Mouse (Mus musculus): ENCODE measurements at regions not wholly inside any gene's neighbourhood (a gene's known extent, or its start where the extent isn't known, plus 50 kb on each side); places are given as distances from the start of the nearest gene placed in this dataset.

- DNase-seq: no peak
Observed at GRCm38 (mm10) chr11:71414403-71415140, 184.0 kb upstream of the Nlrp1b start.

DNA sequence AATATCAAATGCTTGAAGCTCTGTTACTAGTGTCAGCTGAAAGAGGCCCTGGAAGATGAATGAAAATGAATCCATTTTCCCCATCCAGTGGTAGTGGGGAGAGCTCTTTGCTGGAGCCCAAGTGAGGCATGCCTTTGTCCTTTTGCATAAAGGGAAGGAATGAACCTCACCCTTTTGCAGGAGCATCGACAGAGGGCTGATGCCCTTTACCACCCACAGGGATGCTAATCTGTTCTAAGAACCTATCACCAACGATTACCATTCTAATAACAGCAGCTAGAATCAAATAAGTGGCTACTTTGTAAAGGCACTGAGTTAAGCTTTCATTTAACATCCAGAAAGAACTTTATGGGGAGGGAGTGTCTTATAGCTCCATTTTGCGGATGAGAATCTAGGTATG is 184.9 kb upstream of the Nlrp1b start:
- no peak for DNase-seq

GRCm38 (mm10) chr11:71422291-71422840 is 191.8 kb upstream of the Nlrp1b start:
- DNase-seq: no peak

GRCm38 (mm10) chr11:71423242-71423641 is 192.7 kb upstream of the Nlrp1b start:
- no peak for DNase-seq

DNA sequence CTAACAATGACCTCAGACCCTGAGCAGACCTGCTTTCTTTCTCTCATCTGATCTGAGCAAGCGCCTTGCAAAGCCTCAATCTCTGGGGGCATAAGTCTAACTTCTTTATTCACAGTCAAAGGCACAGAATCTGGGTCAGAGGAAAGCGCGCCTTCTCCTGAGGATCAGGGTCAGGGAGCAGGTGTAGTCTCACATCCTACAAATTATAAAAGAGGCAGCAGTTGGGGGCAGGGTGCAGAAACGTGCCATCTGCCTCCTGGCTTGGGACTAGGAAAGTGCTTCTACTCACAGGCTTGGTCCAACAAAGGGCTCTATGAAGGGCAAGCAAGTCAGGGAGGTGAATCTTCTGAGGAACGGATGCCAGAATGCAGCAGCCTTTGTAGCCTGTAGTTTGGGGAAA is 194.3 kb upstream of the Nlrp1b start:
- DNase-seq: no peak

DNA sequence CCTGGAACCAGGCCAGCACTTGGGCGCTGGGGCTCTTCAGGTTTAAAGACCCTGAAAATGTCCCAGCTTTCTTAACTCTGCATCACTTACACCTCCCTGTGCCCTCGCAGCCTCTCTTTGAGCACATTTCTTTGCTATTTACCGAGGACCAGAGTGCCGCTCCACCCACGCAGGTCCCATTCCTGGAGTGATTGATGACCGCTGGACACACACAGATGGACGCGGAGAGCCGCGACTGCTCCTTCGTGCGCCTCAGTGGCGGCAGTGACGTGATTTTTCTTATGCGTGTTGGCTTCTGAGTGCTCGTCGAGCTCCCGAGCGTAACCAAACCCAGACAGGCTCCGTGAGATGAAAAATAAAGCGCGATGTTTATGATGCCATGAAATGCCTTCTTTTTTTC is 199.2 kb upstream of the Nlrp1b start:
- no peak for DNase-seq

- DNase-seq: no peak
Observed at GRCm38 (mm10) chr11:71434241-71434640, 203.7 kb upstream of the Nlrp1b start.

GRCm38 (mm10) chr11:71434886-71435285 is 204.4 kb upstream of the Nlrp1b start:
- DNase-seq: no peak

GRCm38 (mm10) chr11:71435745-71436144 is 205.2 kb upstream of the Nlrp1b start:
- peak; percentile 12 for DNase-seq

DNA sequence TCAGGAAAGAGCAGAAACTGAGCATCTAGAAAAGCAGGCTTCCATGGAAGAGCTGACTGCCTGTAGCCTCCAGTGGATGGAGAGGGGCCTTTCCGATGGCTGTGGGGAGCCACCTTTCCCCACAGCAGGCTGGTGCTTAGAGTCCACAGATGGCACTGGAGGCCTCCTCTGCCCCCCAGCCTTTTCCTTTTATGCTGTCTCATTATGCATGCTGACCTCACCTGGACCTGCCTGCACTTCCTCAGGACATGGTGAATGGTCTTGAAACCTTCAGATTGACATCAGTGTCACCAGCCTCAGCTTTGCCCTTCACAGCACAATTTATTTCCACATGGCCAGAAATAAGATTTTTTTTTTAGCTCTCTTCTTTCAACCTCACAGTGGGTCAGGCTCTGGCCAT is 205.8 kb upstream of the Nlrp1b start:
- no peak for DNase-seq

GRCm38 (mm10) chr11:71436801-71437200 is 206.3 kb upstream of the Nlrp1b start:
- DNase-seq: no peak

GRCm38 (mm10) chr11:71439871-71440270 is 209.3 kb upstream of the Nlrp1b start:
- peak; percentile 38 for DNase-seq

- DNase-seq: peak; percentile 13
Observed at GRCm38 (mm10) chr11:71440392-71440791, 209.9 kb upstream of the Nlrp1b start.

DNA sequence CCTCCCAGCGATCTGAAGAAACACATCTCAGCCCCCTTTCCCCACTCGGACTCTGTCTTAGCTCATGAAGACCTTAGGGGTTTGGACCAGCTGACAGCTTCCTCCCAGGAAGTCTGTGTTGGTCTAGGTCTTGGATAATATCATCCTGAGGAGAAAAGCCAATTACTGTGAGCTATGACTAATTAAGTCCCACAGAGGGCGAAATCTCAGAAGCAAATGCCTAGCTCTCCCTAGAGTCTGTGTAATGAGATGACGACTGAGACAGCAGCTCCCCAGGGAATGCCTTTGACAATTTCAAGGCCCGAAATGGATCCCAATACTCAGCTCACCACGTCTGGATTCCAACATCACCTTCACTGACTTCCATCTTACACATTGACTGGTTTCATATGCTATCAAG is 213.5 kb upstream of the Nlrp1b start:
- DNase-seq: no peak

- no peak for DNase-seq
Observed at GRCm38 (mm10) chr11:71446641-71447040, 216.1 kb upstream of the Nlrp1b start.

GRCm38 (mm10) chr11:71447841-71448745 is 217.6 kb upstream of the Nlrp1b start:
- DNase-seq: no peak

DNA sequence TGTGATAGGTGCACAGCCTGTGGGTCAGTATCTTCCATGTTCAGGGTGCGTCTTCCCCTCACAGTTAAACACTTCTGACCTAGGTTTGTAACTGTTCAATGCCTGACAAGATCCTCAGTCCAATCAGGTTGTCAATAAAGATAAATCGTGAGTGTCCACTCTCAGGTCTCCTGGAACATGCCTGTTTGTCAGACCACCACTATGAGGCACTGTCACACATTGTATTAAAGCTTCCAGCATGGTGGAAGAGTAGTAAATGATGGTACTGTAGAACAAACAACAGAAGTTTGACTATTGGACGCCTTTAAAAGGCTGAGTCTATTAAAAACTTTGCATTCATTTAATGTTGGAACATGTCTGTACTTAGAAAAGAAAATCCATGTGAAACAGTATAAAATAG is 249.6 kb upstream of the Nlrp1b start:
- DNase-seq: no peak

DNA sequence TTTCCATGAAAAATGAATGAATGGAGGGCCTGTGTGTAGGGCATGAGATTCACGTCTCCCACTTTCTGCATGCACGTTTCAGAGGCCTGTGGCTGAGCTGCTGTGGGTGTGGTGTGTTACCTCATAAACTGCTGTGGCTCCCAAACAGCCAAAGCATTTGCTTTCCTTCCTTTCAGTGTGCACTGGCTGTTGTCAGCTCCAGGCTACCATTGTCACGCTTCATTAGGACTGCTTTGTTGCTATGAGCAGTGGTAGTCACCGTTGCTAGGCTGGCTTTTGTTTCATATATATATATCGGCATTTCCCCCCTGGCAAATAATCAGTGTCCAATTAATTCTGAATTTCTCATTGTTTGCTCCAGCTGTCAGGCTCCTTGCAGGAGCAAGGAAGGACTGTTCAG is 251.9 kb upstream of the Wscd1 start:
- DNase-seq: no peak

- DNase-seq: no peak
Observed at GRCm38 (mm10) chr11:71498299-71498698, 251.4 kb upstream of the Wscd1 start.

DNA sequence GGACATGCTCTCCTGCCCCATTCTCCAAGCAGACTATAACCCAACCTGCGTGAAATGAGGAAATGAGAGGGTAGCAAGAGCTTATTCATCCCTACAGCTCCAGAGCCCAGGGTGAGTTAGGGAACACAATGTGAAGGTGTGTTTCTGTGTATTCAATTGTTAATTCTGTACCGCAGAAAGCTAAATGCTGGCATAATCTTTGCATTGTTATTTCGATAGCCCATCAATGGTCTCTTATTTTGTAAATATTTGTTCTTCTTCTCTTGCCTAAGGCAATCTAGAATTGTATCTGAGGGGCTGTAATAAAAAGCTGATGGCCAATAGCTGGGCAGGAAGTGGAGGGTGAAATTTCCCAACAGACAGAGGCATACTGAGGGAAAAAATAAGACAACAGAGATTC is 247.6 kb upstream of the Wscd1 start:
- DNase-seq: no peak

- DNase-seq: no peak
Observed at GRCm38 (mm10) chr11:71512271-71513066, 237.3 kb upstream of the Wscd1 start.

GRCm38 (mm10) chr11:71513067-71513350 is 236.7 kb upstream of the Wscd1 start:
- DNase-seq: no peak

DNA sequence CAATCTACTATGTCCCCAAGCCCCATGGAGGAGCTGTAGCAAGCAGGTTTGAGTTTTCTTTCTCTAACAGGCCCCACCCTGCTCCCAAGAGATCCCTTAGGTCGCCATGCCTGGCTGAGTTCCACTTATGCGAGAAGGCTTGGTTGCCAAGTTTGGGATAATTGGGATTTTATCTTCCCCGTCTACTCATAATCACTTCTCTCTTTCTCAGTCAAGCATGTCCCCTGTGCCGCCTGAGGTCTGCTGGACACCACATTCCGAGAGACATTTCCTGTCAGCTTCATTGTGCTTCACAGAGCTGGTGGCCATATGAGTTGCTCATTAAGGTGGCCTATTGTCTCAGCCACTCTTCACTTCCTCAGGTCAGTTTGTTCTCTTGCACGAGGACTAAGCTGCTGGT is 234.5 kb upstream of the Wscd1 start:
- no peak for DNase-seq
